Mouse (Mus musculus): ENCODE measurements at regions not wholly inside any gene's neighbourhood (a gene's known extent, or its start where the extent isn't known, plus 50 kb on each side); places are given as distances from the start of the nearest gene placed in this dataset.

DNA sequence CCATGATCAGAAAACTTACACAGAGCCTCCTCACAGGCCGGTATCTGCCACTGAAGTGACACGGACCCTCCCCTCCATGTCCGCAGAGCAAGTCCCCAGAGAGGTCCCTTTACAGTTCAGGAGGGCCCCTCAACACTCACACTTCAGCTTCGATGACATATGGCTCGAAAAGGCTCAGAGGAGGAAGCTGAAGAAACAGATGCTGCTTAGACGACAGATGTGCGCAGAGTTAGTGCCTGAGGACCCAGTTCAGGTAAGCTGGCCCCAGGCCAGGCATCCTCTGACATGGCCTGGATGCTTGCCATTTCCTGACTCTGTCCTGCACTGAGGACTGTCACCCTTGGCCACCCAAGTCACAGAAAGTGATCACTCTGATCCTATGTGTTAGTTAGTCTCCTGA, 110.7 kb downstream of the Fam168b start:
- no peak for TF ChIP-seq CTCF (IDR thresholded peaks at IDR 0.05; ENCODE audit: control insufficient read depth, insufficient read depth, low read length)
- TF ChIP-seq POLR2A (IDR thresholded peaks at IDR 0.05; ENCODE audit: borderline replicate concordance, control insufficient read depth, low read depth, low read length), result no peak
